Mouse (Mus musculus) midbrain, embryonic 13.5 days (tissue): Measurements from ENCODE around the gene Actr3. TPM values are rescaled to one million over a fixed set of nuclear protein-coding genes. Genes with fewer than 3 reads are reported as not detected.
"Not testable (repeated sequence)": the region's sequence is repeated elsewhere in the genome, so short reads cannot be mapped to it uniquely, and the experiment has no call there.

ENCODE experiments used
- ATAC-seq: fragments of 200-750 bp; cut with Nextera tagmentation; 2 replicates; pipeline ENCODE4 v1.8.0; 2017; ENCODE audit warnings: mild to moderate bottlenecking, moderate TSS enrichment, moderate library complexity
- H3K27ac ChIP-seq: fragments of 300-500 bp; sonication (generic); 2 replicates; pipeline ENCODE4 v1.5.1; 2015; ENCODE audit warnings: inconsistent platforms, mild to moderate bottlenecking, moderate library complexity
- H3K27me3 ChIP-seq: fragments of 300-500 bp; sonication (generic); 2 replicates; pipeline ENCODE4 v1.6.1; 2015; ENCODE audit warnings: mild to moderate bottlenecking, inconsistent platforms
- H3K36me3 ChIP-seq: fragments of 300-500 bp; sonication (generic); 2 replicates; pipeline ENCODE4 v1.6.1; 2015; ENCODE audit warnings: mild to moderate bottlenecking, inconsistent platforms
- H3K4me1 ChIP-seq: fragments of 300-500 bp; sonication (generic); replicated peaks from 2 replicates; pipeline ENCODE4 v1.6.1; 2015; ENCODE audit warnings: inconsistent platforms
- H3K4me2 ChIP-seq: fragments of 300-500 bp; sonication (generic); replicated peaks from 2 replicates; pipeline ENCODE4 v1.6.1; 2015; ENCODE audit warnings: moderate library complexity, mild to moderate bottlenecking, inconsistent platforms
- H3K4me3 ChIP-seq: fragments of 300-500 bp; sonication (generic); replicated peaks from 2 replicates; pipeline ENCODE4 v1.5.1; 2015; ENCODE audit warnings: mild to moderate bottlenecking, inconsistent platforms
- H3K9ac ChIP-seq: fragments of 300-500 bp; sonication (generic); replicated peaks from 2 replicates; pipeline ENCODE4 v1.6.1; 2015; ENCODE audit warnings: mild to moderate bottlenecking, inconsistent platforms
- H3K9me3 ChIP-seq: fragments of 300-500 bp; sonication (generic); 2 replicates; pipeline ENCODE4 v1.6.1; 2016; ENCODE audit warnings: mild to moderate bottlenecking, inconsistent platforms
- WGBS: fragments of 180-500 bp; shearing (Covaris S2); methylation state at CpG from one replicate; pipeline ENCODE4 v1.1.7; 2015; 5-methylcytosine and 5-hydroxymethylcytosine counted together
- polyA plus RNA-seq: library from polyadenylated mRNA; unstranded; fragments of >200 nt; fragmentation: Nextera tagmentation; extraction: Ambion mirVana; gene quantifications from 2 replicates; pipeline ENCODE4 v1.2.1, GENCODE M21; 2015

Actr3 gene
- polyA plus RNA-seq, 1 experiment from 2014 or later: 243 TPM

- not testable (repeated sequence) for H3K9me3 ChIP-seq, H3K27ac ChIP-seq, H3K4me3 ChIP-seq, H3K27me3 ChIP-seq, H3K4me1 ChIP-seq, ATAC-seq, H3K4me2 ChIP-seq, H3K9ac ChIP-seq
- 90% methylated on average over 1 of the region's 1 CpGs for WGBS
- H3K36me3 ChIP-seq: peaks cover 13% of the 10 kb centered on the region
Measured at GRCm38 (mm10) chr1:125389634-125390033, 45.9 kb downstream of the Actr3 start.

GRCm38 (mm10) chr1:125388370-125388769 is 47.2 kb downstream of the Actr3 start:
- no peak overlapping the region for H3K4me3 ChIP-seq
- H3K27ac ChIP-seq: no peak overlapping the region
- H3K27me3 ChIP-seq: no peaks in the 10 kb centered on the region
- WGBS: 32% methylated on average over 3 of the region's 3 CpGs
- no peaks in the 10 kb centered on the region for H3K4me1 ChIP-seq
- no peak overlapping the region for H3K4me2 ChIP-seq
- H3K9me3 ChIP-seq: no peaks in the 10 kb centered on the region
- peaks cover 10% of the 10 kb centered on the region for H3K36me3 ChIP-seq
- no peak for ATAC-seq
- no peak overlapping the region for H3K9ac ChIP-seq

- no peaks in the 10 kb centered on the region for H3K4me1 ChIP-seq
- no peaks in the 10 kb centered on the region for H3K36me3 ChIP-seq
- H3K9ac ChIP-seq: no peak overlapping the region
- H3K27ac ChIP-seq: no peak overlapping the region
- no peaks in the 10 kb centered on the region for H3K27me3 ChIP-seq
- no peak overlapping the region for H3K4me2 ChIP-seq
- ATAC-seq: no peak
- 87% methylated on average over 7 of the region's 7 CpGs for WGBS
- H3K9me3 ChIP-seq: no peaks in the 10 kb centered on the region
- H3K4me3 ChIP-seq: no peak overlapping the region
Measured at GRCm38 (mm10) chr1:125386217-125386616, 49.3 kb downstream of the Actr3 start.

GRCm38 (mm10) chr1:125382622-125383021 is 52.9 kb downstream of the Actr3 start:
- Histone ChIP-seq H3K4me3 (no peak overlapping the region), H3K4me1 (no peaks in the 10 kb centered on the region), H3K9ac (no peak overlapping the region), H3K4me2 (no peak overlapping the region), H3K9me3 (no peaks in the 10 kb centered on the region), H3K27ac (no peak overlapping the region), H3K27me3 (no peaks in the 10 kb centered on the region), H3K36me3 (no peaks in the 10 kb centered on the region)
- no peak for ATAC-seq
- 63% methylated on average over 6 of the region's 6 CpGs for WGBS

- Histone ChIP-seq H3K9ac (no peak overlapping the region), H3K27me3 (no peaks in the 10 kb centered on the region), H3K27ac (no peak overlapping the region), H3K9me3 (no peaks in the 10 kb centered on the region), H3K4me3 (no peak overlapping the region), H3K4me1 (no peaks in the 10 kb centered on the region), H3K36me3 (no peaks in the 10 kb centered on the region), H3K4me2 (no peak overlapping the region)
- ATAC-seq: no peak
- 72% methylated on average over 3 of the region's 3 CpGs for WGBS
Measured at GRCm38 (mm10) chr1:125378889-125379288, 56.6 kb downstream of the Actr3 start.

- H3K27ac ChIP-seq: no peak overlapping the region
- ATAC-seq: peak; percentile 43; the same call in 1 of the 2 replicates
- H3K9ac ChIP-seq: no peak overlapping the region
- WGBS: 66% methylated on average over 5 of the region's 5 CpGs
- no peaks in the 10 kb centered on the region for H3K9me3 ChIP-seq
- H3K36me3 ChIP-seq: no peaks in the 10 kb centered on the region
- no peaks in the 10 kb centered on the region for H3K27me3 ChIP-seq
- H3K4me1 ChIP-seq: no peaks in the 10 kb centered on the region
- H3K4me3 ChIP-seq: no peak overlapping the region
- no peak overlapping the region for H3K4me2 ChIP-seq
Measured at GRCm38 (mm10) chr1:125372855-125373254, 62.7 kb downstream of the Actr3 start.

GRCm38 (mm10) chr1:125370779-125371178 is 64.7 kb downstream of the Actr3 start:
- WGBS: 28% methylated on average over 6 of the region's 6 CpGs
- Histone ChIP-seq H3K4me1 (no peaks in the 10 kb centered on the region), H3K36me3 (no peaks in the 10 kb centered on the region), H3K27me3 (no peaks in the 10 kb centered on the region), H3K9me3 (no peaks in the 10 kb centered on the region), H3K9ac (no peak overlapping the region), H3K4me3 (no peak overlapping the region), H3K27ac (no peak overlapping the region), H3K4me2 (no peak overlapping the region)
- ATAC-seq: 0 out of 2 replicates have a peak, but pooled peaks have one; percentile 52

- Histone ChIP-seq H3K4me3 (no peak overlapping the region), H3K9ac (no peak overlapping the region), H3K27ac (no peak overlapping the region), H3K4me1 (no peaks in the 10 kb centered on the region), H3K27me3 (no peaks in the 10 kb centered on the region), H3K36me3 (no peaks in the 10 kb centered on the region), H3K9me3 (no peaks in the 10 kb centered on the region), H3K4me2 (no peak overlapping the region)
- WGBS: 97% methylated on average over 4 of the region's 4 CpGs
- 0 out of 2 replicates have a peak, but pooled peaks have one; percentile 48 for ATAC-seq
Measured at GRCm38 (mm10) chr1:125365576-125365975, 70.0 kb downstream of the Actr3 start.

GRCm38 (mm10) chr1:125351416-125352037 is 84.0 kb downstream of the Actr3 start:
- Histone ChIP-seq H3K4me3 (no peak overlapping the region), H3K27ac (no peak overlapping the region), H3K36me3 (no peaks in the 10 kb centered on the region), H3K4me2 (no peak overlapping the region), H3K4me1 (no peaks in the 10 kb centered on the region), H3K9me3 (no peaks in the 10 kb centered on the region), H3K9ac (no peak overlapping the region), H3K27me3 (no peaks in the 10 kb centered on the region)
- 79% methylated on average over 4 of the region's 4 CpGs for WGBS
- ATAC-seq: no peak

- H3K4me3 ChIP-seq: no peak overlapping the region
- no peak overlapping the region for H3K4me2 ChIP-seq
- no peaks in the 10 kb centered on the region for H3K36me3 ChIP-seq
- no peaks in the 10 kb centered on the region for H3K4me1 ChIP-seq
- no peak overlapping the region for H3K9ac ChIP-seq
- no peaks in the 10 kb centered on the region for H3K27me3 ChIP-seq
- 92% methylated on average over 5 of the region's 5 CpGs for WGBS
- H3K27ac ChIP-seq: no peak overlapping the region
- ATAC-seq: no peak
- no peaks in the 10 kb centered on the region for H3K9me3 ChIP-seq
Measured at GRCm38 (mm10) chr1:125350843-125351242, 84.7 kb downstream of the Actr3 start.

- H3K27ac ChIP-seq: no peak overlapping the region
- H3K9ac ChIP-seq: no peak overlapping the region
- WGBS: 91% methylated on average over 9 of the region's 9 CpGs
- ATAC-seq: no peak
- H3K4me3 ChIP-seq: no peak overlapping the region
- no peaks in the 10 kb centered on the region for H3K36me3 ChIP-seq
- H3K27me3 ChIP-seq: no peaks in the 10 kb centered on the region
- no peaks in the 10 kb centered on the region for H3K9me3 ChIP-seq
- no peaks in the 10 kb centered on the region for H3K4me1 ChIP-seq
- H3K4me2 ChIP-seq: no peak overlapping the region
Measured at GRCm38 (mm10) chr1:125345854-125346253, 89.7 kb downstream of the Actr3 start.

GRCm38 (mm10) chr1:125345448-125345847 is 90.1 kb downstream of the Actr3 start:
- no peak overlapping the region for H3K4me3 ChIP-seq
- H3K4me1 ChIP-seq: no peaks in the 10 kb centered on the region
- WGBS: 96% methylated on average over 6 of the region's 6 CpGs
- H3K9ac ChIP-seq: no peak overlapping the region
- H3K9me3 ChIP-seq: no peaks in the 10 kb centered on the region
- no peak overlapping the region for H3K27ac ChIP-seq
- no peaks in the 10 kb centered on the region for H3K27me3 ChIP-seq
- no peak overlapping the region for H3K4me2 ChIP-seq
- ATAC-seq: no peak
- H3K36me3 ChIP-seq: no peaks in the 10 kb centered on the region

GRCm38 (mm10) chr1:125343105-125343504 is 92.4 kb downstream of the Actr3 start:
- Histone ChIP-seq H3K36me3 (no peaks in the 10 kb centered on the region), H3K4me1 (no peaks in the 10 kb centered on the region), H3K9ac (no peak overlapping the region), H3K4me3 (no peak overlapping the region), H3K27ac (no peak overlapping the region), H3K27me3 (no peaks in the 10 kb centered on the region), H3K4me2 (no peak overlapping the region), H3K9me3 (no peaks in the 10 kb centered on the region)
- WGBS: 74% methylated on average over 2 of the region's 2 CpGs
- ATAC-seq: no peak
